Comparison of ENCODE assay signal across 20 mouse cellular contexts in genomic region chr6:77301305-77301704, GRCm38 (mm10). TPM values are rescaled to one million over a fixed set of nuclear protein-coding genes. Genes with fewer than 3 reads are reported as not detected.
"Had no signal": no experiment of that assay in that cellular context is flagged by ENCODE, and none has a peak within 500 bp of the region (broad histone marks: within the 10 kb centered on the region; RNA-seq: fewer than 3 reads in every experiment).

No protein-coding gene starts in this region.

- H3K36me3 ChIP-seq: midbrain, embryonic 10.5 days; midbrain, embryonic 12.5 days; neural tube, embryonic 13.5 days; neural tube, embryonic 15.5 days had no signal

- ATAC-seq: midbrain, embryonic 16.5 days had no signal

- DNase-seq: lung, embryonic 14.5 days; lung, postnatal 10 days; lung, postnatal 4 days; midbrain, embryonic 14.5 days; retina, postnatal 1 day; right cerebral cortex, adult 18-20 months; right cerebral cortex, postnatal 25 days; right cerebral cortex, postnatal 4 days; spleen, adult 18-20 months; thymus, adult 18-20 months; thymus, postnatal 14 days; thymus, postnatal 36 days had no signal

- H3K4me2 ChIP-seq: lung, embryonic 14.5 days; midbrain, embryonic 12.5 days; neural tube, embryonic 13.5 days; neural tube, embryonic 15.5 days had no signal

- H3K4me1 ChIP-seq: neural tube, embryonic 15.5 days had no signal

- H3K9ac ChIP-seq: lung, embryonic 14.5 days; midbrain, embryonic 12.5 days; neural tube, embryonic 13.5 days; neural tube, embryonic 15.5 days had no signal

- H3K4me3 ChIP-seq: midbrain, embryonic 10.5 days; midbrain, embryonic 12.5 days; myocyte; neural tube, embryonic 13.5 days; neural tube, embryonic 15.5 days had no signal

- H3K27me3 ChIP-seq: midbrain, embryonic 12.5 days; neural tube, embryonic 13.5 days; neural tube, embryonic 15.5 days had no signal

- H3K27ac ChIP-seq: midbrain, embryonic 10.5 days; midbrain, embryonic 12.5 days; neural tube, embryonic 13.5 days; neural tube, embryonic 15.5 days had no signal

- H3K9me3 ChIP-seq: midbrain, embryonic 10.5 days; midbrain, embryonic 12.5 days; neural tube, embryonic 13.5 days; neural tube, embryonic 15.5 days had no signal

RNA-seq across cellular contexts. Expression of gene Lrrtm1, which starts 58.8 kb away (rescaled TPM):
- total RNA-seq: megakaryocyte, adult 5-6 weeks; megakaryocyte-erythroid progenitor cell, adult 5-6 weeks had no signal
- polyA plus RNA-seq: myocyte had no signal
